Mouse (Mus musculus): ENCODE measurements around the gene Amhr2. TPM values are rescaled to one million over a fixed set of nuclear protein-coding genes. Genes with fewer than 3 reads are reported as not detected.

Amhr2 gene
- polyA plus RNA-seq, 1 experiment: not detected

DNA sequence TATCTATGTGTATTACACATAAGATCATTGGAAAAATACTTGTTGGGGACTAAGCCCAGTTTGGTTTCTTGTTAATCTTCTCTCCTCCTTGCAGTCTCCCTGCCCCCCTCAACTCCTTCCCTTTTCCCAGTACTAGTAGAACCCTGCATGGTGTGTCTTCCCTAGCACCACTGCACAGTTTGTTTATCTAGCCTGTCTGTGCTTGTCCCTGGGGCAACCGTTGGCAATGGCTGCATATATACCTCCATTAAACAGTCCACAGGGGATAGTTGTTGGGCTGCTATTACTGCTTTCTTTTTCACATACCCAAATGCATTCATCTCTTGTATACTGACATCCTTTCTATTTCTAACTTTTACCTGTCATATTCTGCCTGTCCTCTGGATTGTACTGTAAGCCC, 42.5 kb downstream of the Amhr2 start:
- no peak overlapping the region for H3K4me3 ChIP-seq (ENCODE audit: insufficient read depth, low read length)
- TF ChIP-seq POLR2A (IDR thresholded peaks at IDR 0.05; ENCODE audit: borderline replicate concordance, low read depth, low read length) (no peak), CTCF (IDR thresholded peaks at IDR 0.05; ENCODE audit: low read depth, low read length) (no peak)
- no peak overlapping the region for H3K27ac ChIP-seq (ENCODE audit: insufficient read depth, low read depth, low read length)
- no peaks in the 10 kb centered on the region for H3K4me1 ChIP-seq (ENCODE audit: control insufficient read depth, insufficient read depth, low read length)

- TF ChIP-seq CTCF (IDR thresholded peaks at IDR 0.05; ENCODE audit: low read depth, low read length): no peak
- no peak for TF ChIP-seq POLR2A (IDR thresholded peaks at IDR 0.05; ENCODE audit: borderline replicate concordance, low read depth, low read length)
- H3K27ac ChIP-seq (ENCODE audit: insufficient read depth, low read depth, low read length): no peak overlapping the region
- H3K4me1 ChIP-seq (ENCODE audit: control insufficient read depth, insufficient read depth, low read length): 0 out of 2 replicates have a peak, but pooled peaks cover 5% of the 10 kb centered on the region
- no peak overlapping the region for H3K4me3 ChIP-seq (ENCODE audit: insufficient read depth, low read length)
Observed at GRCm38 (mm10) chr15:102498322-102498721, 53.2 kb downstream of the Amhr2 start.

DNA sequence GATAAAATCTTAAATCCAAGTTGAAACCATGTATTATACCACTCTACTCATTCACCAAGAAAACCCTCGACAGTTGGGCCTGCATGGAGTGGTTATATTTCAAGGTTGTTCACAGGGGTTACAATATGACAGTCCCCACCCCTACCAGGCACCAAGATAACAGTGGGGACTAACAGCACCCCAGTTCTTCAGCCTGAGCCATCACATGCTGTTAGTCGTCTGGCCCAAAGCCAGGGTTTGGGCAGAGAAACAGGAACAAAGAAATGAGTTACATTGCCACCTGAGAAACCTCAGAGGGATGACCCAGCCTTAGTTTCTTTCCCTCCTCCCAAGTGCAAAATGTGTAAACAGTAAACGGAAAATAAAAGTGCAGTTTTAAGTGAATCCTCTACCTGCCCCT, 54.2 kb downstream of the Amhr2 start:
- TF ChIP-seq POLR2A (IDR thresholded peaks at IDR 0.05; ENCODE audit: borderline replicate concordance, low read depth, low read length) (no peak), CTCF (IDR thresholded peaks at IDR 0.05; ENCODE audit: low read depth, low read length) (no peak)
- Histone ChIP-seq H3K4me3 (ENCODE audit: insufficient read depth, low read length) (no peak overlapping the region), H3K27ac (ENCODE audit: insufficient read depth, low read depth, low read length) (no peak overlapping the region), H3K4me1 (ENCODE audit: control insufficient read depth, insufficient read depth, low read length) (0 out of 2 replicates have a peak, but pooled peaks cover 5% of the 10 kb centered on the region)

DNA sequence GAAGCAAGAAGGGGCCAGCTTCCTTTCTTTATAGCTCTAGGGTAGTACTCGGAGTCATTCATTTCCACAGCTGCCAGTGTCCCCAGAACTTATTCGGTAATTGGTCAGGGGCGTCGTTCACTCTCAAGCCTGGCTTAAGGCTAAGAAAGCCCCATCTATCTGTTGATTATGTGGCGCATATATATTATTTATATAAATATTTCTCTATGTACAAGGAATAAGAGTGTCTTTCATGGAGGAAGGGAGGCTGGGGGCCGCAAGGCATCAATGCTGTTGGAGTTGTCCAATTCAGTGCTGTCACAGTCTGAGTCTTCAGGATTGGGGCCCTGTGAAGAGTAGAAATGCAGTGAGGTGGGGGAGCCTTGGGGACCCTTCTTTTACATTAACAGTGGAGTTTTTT, 54.7 kb downstream of the Amhr2 start:
- TF ChIP-seq CTCF (IDR thresholded peaks at IDR 0.05; ENCODE audit: low read depth, low read length) (no peak), POLR2A (IDR thresholded peaks at IDR 0.05; ENCODE audit: borderline replicate concordance, low read depth, low read length) (no peak)
- H3K4me1 ChIP-seq (ENCODE audit: control insufficient read depth, insufficient read depth, low read length): 0 out of 2 replicates have a peak, but pooled peaks cover 5% of the 10 kb centered on the region
- H3K27ac ChIP-seq (ENCODE audit: insufficient read depth, low read depth, low read length): no peak overlapping the region
- no peak overlapping the region for H3K4me3 ChIP-seq (ENCODE audit: insufficient read depth, low read length)

- no peak overlapping the region for H3K27ac ChIP-seq (ENCODE audit: insufficient read depth, low read depth, low read length)
- TF ChIP-seq CTCF (IDR thresholded peaks at IDR 0.05; ENCODE audit: low read depth, low read length) (no peak), POLR2A (IDR thresholded peaks at IDR 0.05; ENCODE audit: borderline replicate concordance, low read depth, low read length) (no peak)
- peaks cover 7% of the 10 kb centered on the region for H3K4me1 ChIP-seq (ENCODE audit: control insufficient read depth, insufficient read depth, low read length)
- H3K4me3 ChIP-seq (ENCODE audit: insufficient read depth, low read length): no peak overlapping the region
Observed at GRCm38 (mm10) chr15:102500479-102500878, 55.3 kb downstream of the Amhr2 start.

DNA sequence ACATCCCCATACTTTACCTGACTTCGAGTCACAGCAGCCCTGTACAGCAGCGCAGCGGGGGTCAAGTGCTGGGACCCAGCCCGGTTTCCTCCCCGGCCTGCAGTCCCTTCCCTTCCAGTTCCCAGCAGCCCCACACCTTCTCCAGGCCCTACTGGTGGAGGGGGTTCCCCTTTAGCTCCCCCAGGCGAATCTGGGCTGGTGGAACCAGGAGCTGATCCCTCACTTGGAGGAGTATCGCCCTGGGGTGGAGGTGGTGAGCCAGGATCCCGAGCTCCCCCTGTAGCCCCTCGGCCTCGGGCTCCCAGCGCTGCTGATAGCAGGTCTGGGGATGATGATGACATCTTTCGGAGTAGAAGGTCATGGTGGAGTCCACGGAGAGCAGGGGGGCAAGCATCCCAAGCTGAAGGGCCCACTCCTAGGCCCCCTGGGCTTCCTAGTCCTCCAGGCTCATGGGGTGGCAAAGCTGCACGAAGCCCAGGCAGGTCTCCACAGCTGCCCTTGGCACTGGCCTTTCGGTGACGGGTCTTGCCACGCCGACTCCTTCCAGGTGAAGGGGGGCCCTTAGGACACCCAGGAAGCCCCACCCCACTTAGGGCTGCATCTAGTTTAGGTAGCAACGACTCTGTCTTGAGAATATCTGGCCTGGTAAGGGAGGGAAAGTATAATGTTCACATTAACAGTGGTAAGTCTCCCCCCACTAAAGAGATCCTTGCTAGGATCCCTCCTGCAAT, 56.1 kb downstream of the Amhr2 start:
- H3K4me1 ChIP-seq (ENCODE audit: control insufficient read depth, insufficient read depth, low read length): peaks cover 14% of the 10 kb centered on the region
- TF ChIP-seq CTCF (IDR thresholded peaks at IDR 0.05; ENCODE audit: low read depth, low read length) (no peak), POLR2A (IDR thresholded peaks at IDR 0.05; ENCODE audit: borderline replicate concordance, low read depth, low read length) (no peak)
- no peak overlapping the region for H3K4me3 ChIP-seq (ENCODE audit: insufficient read depth, low read length)
- no peak overlapping the region for H3K27ac ChIP-seq (ENCODE audit: insufficient read depth, low read depth, low read length)

DNA sequence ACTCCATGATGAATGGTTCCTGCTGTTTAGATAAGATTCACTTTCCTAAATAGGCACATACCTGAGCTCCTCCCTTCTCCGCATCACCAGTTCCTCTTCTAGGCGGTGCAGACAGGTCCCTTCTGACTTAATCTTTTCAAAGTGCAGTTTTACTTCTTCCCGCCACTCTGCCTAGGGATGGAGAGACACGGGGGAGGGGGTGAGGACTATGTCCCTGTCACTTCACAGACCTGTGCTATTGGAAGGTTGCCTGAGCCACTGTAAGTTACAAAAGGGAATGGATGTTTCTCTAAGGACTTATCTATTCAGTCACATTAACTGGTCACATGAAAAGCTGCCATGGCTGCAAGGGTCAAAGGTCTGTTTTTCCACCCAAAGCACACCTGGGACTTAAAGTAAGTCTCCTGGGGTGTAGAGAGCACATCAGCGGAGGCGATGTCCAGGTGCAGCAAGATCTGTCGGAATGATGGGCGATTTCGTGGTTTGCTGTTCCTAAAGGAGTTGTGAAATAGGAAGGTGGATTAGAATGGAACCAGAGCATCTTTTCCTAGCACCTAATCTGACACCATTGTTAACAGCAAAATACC, 57.2 kb downstream of the Amhr2 start:
- Histone ChIP-seq H3K4me3 (ENCODE audit: insufficient read depth, low read length) (no peak overlapping the region), H3K27ac (ENCODE audit: insufficient read depth, low read depth, low read length) (no peak overlapping the region), H3K4me1 (ENCODE audit: control insufficient read depth, insufficient read depth, low read length) (peaks cover 21% of the 10 kb centered on the region)
- TF ChIP-seq CTCF (IDR thresholded peaks at IDR 0.05; ENCODE audit: low read depth, low read length): no peak
- TF ChIP-seq POLR2A (IDR thresholded peaks at IDR 0.05; ENCODE audit: borderline replicate concordance, low read depth, low read length): no peak

DNA sequence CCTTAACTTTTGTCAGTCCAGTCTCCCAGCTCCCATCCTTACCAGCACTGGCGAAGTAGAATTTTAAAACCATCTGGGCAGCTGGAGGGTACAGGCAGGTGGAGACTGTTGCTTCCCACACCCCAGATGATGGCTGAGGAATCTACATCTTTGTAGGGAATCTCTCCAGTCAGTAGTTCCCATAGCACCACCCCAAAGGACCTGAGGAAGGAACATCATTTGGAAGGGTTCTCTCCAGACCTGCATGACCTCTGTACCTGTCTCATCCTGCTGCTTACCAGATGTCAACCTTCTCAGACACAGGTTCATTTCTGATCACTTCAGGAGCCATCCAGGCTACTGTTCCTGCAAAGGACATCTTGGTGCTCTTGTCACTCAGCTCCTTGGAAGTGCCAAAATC, 58.3 kb downstream of the Amhr2 start, which contains the start of gene Gm10337:
TSS of gene Gm10337 (plus strand) at position 276 of the 400 bp plus-strand sequence.
- Histone ChIP-seq H3K4me3 (ENCODE audit: insufficient read depth, low read length) (no peak within 1 kb of the TSS), H3K4me1 (ENCODE audit: control insufficient read depth, insufficient read depth, low read length) (peaks cover 30% of the 10 kb centered on the region), H3K27ac (ENCODE audit: insufficient read depth, low read depth, low read length) (no peak within 1 kb of the TSS)
- TF ChIP-seq POLR2A (IDR thresholded peaks at IDR 0.05; ENCODE audit: borderline replicate concordance, low read depth, low read length) (no peak), CTCF (IDR thresholded peaks at IDR 0.05; ENCODE audit: low read depth, low read length) (no peak)

Other genes starting within 250 kb of the Amhr2 start
- 71.6 and 79.5 TPM in 2 replicates for gene Zfp740, start 242.1 kb upstream of the Amhr2 start, polyA plus RNA-seq (2012; ENCODE audit: insufficient read depth, insufficient read length, missing spikeins)
- gene Csad, start 240.6 kb upstream of the Amhr2 start, polyA plus RNA-seq (2012; ENCODE audit: insufficient read depth, insufficient read length, missing spikeins): 60.4 and 60.5 TPM in 2 replicates
- gene Itgb7, start 213.4 kb upstream of the Amhr2 start, polyA plus RNA-seq (2012; ENCODE audit: insufficient read depth, insufficient read length, missing spikeins): 32.3 and 35.8 TPM in 2 replicates
- gene Rarg, start 187.8 kb upstream of the Amhr2 start, polyA plus RNA-seq (2012; ENCODE audit: insufficient read depth, insufficient read length, missing spikeins): 29.8 and 30.4 TPM in 2 replicates
- not detected in 2 replicates for gene Gm9918, start 174.8 kb upstream of the Amhr2 start, polyA plus RNA-seq (2012; ENCODE audit: insufficient read depth, insufficient read length, missing spikeins)
- gene Mfsd5, start 165.9 kb upstream of the Amhr2 start, polyA plus RNA-seq (2012; ENCODE audit: insufficient read depth, insufficient read length, missing spikeins): 71.6 and 78.4 TPM in 2 replicates
- 15.6 and 17.9 TPM in 2 replicates for gene Espl1, start 149.1 kb upstream of the Amhr2 start, polyA plus RNA-seq (2012; ENCODE audit: insufficient read depth, insufficient read length, missing spikeins)
- gene Pfdn5, start 119.3 kb upstream of the Amhr2 start, polyA plus RNA-seq (2012; ENCODE audit: insufficient read depth, insufficient read length, missing spikeins): 542 and 550 TPM in 2 replicates
- gene Myg1, start 113.7 kb upstream of the Amhr2 start, polyA plus RNA-seq (2012; ENCODE audit: insufficient read depth, insufficient read length, missing spikeins): 41.5 and 46.2 TPM in 2 replicates
- gene Aaas, start 94.6 kb upstream of the Amhr2 start, polyA plus RNA-seq (2012; ENCODE audit: insufficient read depth, insufficient read length, missing spikeins): 35.7 and 39.7 TPM in 2 replicates
- 0.25 TPM in 1 of 2 replicates, not detected in the other for gene Sp7, start 78.2 kb upstream of the Amhr2 start, polyA plus RNA-seq (2012; ENCODE audit: insufficient read depth, insufficient read length, missing spikeins)
- gene Sp1, start 39.2 kb upstream of the Amhr2 start, polyA plus RNA-seq (2012; ENCODE audit: insufficient read depth, insufficient read length, missing spikeins): 43.8 and 47.0 TPM in 2 replicates
- gene Prr13, start 13.7 kb downstream of the Amhr2 start, polyA plus RNA-seq (2012; ENCODE audit: insufficient read depth, insufficient read length, missing spikeins): 372 and 379 TPM in 2 replicates
- gene Pcbp2, start 25.2 kb downstream of the Amhr2 start, polyA plus RNA-seq (2012; ENCODE audit: insufficient read depth, insufficient read length, missing spikeins): 724 and 763 TPM in 2 replicates
- gene Gm10337, start 58.4 kb downstream of the Amhr2 start, polyA plus RNA-seq (2012; ENCODE audit: insufficient read depth, insufficient read length, missing spikeins): not detected in 2 replicates
- 17.4 and 17.5 TPM in 2 replicates for gene Map3k12, start 71.7 kb downstream of the Amhr2 start, polyA plus RNA-seq (2012; ENCODE audit: insufficient read depth, insufficient read length, missing spikeins)
- 24.9 and 33.9 TPM in 2 replicates for gene Tarbp2, start 72.8 kb downstream of the Amhr2 start, polyA plus RNA-seq (2012; ENCODE audit: insufficient read depth, insufficient read length, missing spikeins)
- gene Npff, start 79.6 kb downstream of the Amhr2 start, polyA plus RNA-seq (2012; ENCODE audit: insufficient read depth, insufficient read length, missing spikeins): 7.3 and 9.1 TPM in 2 replicates
- not detected in 2 replicates for gene Gm28047, start 179.7 kb downstream of the Amhr2 start, polyA plus RNA-seq (2012; ENCODE audit: insufficient read depth, insufficient read length, missing spikeins)
- gene Atf7, start 180.1 kb downstream of the Amhr2 start, polyA plus RNA-seq (2012; ENCODE audit: insufficient read depth, insufficient read length, missing spikeins): 95.4 and 102 TPM in 2 replicates
- gene Atp5g2, start 227.0 kb downstream of the Amhr2 start, polyA plus RNA-seq (2012; ENCODE audit: insufficient read depth, insufficient read length, missing spikeins): 134 and 175 TPM in 2 replicates